Mouse (Mus musculus) left cerebral cortex, adult 9 months (tissue): ENCODE data around the gene Rgs3.

Experiments
- DNase-seq, 2 experiments: peaks; one replicate each; pipeline ENCODE4 v3.0.0; 2022; ENCODE audit warnings: low spot score in 2 of 2

Rgs3 gene

DNA sequence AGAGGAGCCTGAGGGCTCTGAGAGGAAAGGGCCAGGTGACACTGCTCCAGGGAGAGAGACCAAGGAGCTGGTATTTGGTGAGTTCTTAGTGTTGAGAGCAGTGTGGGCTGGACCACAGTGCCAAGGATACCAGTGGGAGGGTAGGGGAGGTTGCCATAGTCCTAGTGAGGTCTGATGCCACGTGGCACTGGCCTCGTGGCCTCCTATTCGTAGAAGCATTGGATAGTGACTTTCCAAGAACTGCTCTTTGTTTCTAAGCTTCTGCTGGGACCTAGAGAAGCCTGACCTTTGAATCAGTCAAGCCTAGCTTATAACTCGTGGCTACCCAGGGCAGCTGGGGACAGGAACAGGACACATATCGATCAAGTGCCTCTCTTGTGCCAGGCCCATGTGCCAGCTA, 164.1 kb downstream of the Rgs3 start:
- DNase-seq: no peak

DNA sequence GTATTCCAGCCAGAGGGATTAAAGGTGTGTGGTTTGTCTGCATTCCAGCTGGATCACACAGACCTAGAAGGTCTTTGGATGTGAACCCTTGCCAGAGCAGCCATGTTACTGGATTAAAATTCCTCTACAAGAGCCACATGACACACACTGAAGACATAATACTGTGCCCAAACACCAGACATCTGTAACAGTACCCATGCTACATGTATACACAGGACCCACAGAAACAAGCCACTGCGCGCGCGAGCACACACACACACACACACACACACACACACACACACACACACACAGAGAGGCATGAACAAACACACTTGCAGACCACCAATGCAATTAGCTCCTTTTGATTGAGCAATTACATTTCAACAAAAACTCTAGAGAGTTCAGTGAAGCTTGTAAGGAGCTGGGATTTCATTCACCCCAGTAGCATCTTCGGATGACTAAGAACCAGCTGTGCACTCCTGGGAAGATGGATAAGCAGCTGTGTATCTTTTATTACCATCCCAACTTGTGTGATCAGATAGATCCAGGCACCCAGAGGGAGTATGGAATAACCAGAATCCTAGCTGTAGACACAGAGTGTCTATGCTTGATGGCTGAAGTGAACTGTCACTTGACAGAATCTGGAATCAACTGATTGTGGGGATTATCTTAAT, 166.8 kb downstream of the Rgs3 start:
- no peak for DNase-seq

DNA sequence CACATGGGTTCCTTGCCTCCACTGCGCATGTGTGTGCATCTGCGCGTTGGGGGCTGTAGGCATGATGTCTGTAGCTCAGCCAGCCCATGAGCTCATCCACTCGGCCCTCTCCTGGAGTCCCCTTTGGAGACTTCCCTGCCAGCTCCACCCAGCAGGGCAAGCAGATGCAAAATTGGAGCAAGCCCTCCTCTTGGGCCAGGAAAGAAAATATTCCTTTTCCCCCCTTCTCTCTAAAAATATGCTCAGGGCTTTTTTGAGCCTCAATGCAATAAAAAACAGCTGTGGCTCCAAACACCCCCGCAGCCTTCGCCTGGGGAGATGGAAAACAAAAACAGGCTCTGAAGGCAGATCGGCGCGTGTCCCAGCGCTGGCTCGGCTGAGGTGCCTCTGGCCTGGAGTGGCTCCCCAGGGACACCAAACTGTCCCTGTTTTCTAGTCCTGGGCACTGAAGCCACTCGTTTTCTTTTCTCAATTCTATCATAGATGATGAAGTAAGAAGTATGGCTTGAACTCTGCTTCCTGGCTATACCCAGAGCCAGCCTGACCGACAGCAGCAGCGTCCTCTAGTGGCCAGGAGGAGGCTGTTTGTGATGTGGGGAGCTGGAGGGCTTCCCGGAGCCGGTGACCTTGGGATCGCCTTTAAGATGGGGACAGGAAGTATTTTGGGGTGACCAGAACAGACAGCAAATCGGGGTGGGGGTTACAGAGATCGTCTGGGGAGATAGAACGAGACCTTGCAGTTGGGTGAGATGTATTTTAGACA, 168.1 kb downstream of the Rgs3 start:
- DNase-seq: peak in 1 of 2 experiments; percentile 57

DNA sequence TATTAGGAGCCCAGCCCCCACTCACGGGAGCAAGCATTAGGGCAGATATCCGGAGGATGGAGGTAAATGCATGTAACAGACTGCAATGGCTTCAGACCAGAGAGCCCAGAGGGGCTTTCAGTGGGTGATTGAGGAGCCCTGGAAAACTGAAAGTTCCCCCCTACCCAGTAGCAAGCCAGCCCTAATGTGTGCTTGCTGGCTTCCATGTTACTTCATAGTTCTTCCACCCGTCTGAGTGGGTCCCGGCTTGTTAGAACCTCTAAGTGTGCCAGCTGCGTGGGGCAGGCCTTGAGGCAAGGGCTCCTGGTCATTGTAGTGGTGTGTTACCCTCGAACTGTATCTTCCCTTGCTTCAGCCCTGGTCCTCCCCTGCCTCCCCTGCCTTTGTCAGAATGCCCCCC, 168.8 kb downstream of the Rgs3 start:
- DNase-seq: no peak

DNA sequence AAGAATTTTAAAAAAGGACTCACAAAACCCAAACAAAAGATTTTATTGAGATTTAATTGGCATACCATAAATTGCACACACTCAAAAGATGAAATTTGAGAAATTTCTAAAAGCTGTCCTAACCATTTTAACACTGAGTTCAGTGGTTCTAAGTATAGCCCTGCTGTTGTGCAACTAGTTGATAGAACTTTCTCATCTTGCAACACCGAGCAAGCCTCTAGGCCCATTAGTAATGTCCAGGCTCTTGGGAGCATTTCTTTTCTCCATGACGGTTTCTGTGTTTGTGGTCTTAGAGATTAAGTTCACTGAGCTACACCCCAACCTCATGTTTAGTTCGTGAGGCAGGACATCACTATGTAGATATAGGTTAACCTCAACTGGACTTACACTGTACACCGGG, 169.5 kb downstream of the Rgs3 start:
- DNase-seq: no peak

DNA sequence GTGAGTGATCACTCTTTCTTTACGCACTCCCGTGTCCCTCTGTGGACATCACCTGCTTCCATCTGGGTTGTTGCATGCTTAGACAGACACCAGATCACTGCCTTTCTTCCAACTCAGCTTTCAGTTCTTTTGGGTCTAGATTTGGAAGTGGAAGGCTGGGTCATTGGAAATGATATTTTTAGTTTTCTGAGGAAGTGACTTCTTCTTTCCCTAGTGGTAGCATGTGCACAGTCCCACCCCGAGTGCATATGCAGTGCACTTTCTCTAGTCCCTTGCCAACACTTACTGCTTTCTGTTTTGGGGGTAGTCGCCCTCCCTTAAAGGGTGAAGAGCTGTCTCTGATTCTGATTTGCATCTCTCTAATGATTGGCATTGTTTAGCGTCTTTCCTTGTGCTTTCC, 170.3 kb downstream of the Rgs3 start:
- no peak for DNase-seq

DNA sequence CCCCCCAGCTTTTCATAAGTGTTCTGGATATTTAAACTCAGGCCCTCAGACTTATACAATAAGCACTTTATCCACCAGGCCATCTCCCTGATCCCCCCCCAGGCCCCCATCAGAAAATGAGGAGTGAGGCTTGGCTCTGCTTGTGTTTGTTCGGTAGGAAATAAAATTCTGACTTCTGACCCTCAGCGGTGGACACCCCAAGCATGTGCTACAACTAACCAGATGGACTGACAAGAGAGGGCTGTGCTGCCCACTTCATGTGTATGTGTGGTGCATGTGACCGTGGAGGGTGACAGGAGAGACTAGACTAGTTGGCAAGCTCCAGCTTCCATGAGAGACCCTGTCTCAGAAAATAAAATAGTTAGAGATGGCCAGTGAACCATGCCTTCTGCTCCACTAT, 171.2 kb downstream of the Rgs3 start:
- no peak for DNase-seq

DNA sequence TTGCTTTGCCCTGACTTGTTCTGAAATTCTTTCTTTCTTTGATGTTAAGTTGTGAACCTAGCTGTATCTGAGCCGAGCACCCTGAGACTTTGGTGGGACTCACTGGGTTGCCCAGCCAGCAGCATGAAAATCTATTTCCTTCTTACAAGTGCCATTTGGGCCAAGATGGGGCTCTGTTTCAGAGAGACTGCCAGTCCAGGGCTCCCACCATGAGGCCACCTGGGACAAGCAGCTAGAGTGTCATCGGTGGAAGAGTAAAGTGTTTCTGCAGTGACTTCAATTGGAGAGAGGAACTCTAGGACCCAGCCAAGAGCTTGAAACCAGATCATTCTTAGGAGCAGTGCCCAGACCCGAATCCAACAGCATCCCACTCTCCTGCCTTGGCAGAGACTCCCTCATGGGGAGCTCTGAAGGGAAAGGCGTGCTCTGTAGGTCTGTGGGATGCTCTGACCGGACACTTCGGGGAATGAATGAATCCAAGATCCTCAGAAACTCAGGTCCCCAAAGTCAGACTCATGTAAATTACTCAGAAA, 171.9 kb downstream of the Rgs3 start:
- no peak for DNase-seq

DNA sequence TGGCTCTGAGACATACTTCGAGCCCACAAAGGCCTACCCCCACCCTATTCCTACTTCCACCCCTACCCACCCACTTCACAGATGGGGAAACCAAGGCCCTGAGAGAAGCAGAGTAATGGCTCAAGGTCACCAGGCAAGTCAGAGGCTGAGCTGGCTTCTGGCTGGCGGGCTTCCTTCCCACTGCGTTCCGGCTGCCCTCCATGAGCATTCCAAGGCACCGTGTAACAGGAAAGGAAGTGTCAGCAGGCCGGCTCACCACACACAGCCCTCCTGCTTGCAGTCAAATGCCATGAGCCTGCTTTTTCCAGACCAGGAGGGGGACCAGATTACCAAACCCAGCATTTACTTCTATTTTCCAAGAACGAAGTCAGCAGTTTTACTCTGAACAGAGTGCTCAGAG, 172.4 kb downstream of the Rgs3 start:
- no peak for DNase-seq

DNA sequence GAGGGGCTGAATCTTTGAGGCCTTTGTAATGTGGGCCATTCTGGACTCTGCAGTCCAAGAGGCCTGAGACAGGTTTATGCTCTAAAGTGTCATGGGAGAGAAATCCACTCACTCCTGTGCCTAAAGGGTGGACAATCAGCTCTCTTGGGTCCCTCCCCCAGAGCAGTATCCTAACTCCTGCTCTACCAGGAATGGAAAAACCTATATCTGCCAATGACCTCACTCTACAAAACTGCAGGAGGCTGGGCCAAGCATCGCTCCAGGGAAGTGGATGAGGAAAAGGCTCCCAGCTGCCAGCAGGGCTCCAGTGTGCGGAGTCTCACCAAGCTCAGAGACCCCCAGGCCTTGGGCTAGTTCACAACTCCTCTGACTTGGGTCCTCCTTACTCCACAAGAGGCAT, 173.2 kb downstream of the Rgs3 start:
- DNase-seq: no peak

DNA sequence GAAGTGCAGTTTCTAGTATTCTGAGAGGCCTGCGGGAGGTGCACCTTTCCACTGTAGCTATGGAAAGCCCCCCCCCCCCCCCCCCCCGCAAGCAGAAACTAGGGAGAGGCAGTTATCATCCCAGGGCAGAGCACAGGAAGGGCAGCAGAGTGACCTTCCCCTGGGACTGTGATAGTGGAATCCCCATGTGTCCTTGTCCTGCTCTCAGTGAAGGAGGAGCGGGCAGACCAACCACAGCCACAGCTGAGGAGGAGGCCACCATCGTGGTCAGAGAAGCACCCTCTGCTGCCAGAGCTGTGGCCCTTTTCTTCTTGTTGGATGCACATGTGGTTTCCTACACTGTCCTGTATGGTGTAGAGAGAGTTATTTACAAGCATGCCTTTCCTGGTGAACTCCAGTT, 174.3 kb downstream of the Rgs3 start:
- no peak for DNase-seq

DNA sequence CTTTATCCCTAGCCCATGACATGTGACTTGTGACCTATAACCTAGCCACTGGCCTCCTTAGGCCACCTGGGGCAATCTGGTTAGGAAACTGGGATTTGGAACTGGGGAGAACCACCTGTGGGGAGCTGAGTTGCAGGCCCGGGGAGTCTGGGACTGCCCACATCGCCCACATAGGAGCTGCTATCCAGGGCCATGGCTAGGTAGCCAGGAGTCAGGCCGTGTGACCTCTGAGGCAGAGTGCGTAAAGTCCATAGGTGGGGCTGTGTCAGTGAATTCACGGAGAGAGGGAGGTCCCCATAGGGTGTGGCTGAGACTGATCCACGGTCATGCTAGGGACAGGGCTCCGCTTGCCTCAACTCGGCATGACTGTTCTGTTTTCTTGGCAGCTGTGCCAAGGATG, 175.6 kb downstream of the Rgs3 start:
- DNase-seq: no peak

DNA sequence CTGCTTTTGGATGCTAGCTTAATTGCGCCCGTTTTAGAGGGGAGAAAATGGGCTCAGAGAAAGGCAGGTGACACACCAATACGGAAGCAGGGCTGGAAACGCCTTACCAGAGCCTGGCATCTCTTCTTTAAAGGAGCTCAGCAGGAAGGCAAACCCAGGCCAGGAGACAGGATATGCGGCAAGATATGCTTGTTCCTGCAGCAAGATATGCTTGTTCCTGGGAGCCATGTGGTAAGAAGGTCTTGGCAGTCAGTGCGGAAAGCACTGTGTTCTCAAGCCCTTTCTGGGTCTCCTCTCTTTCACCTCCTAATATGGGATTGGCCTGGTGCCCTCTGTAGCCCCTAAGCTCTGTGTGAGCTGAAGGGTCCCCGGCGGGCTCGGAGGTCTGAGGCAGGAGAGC, 176.2 kb downstream of the Rgs3 start:
- DNase-seq: no peak

DNA sequence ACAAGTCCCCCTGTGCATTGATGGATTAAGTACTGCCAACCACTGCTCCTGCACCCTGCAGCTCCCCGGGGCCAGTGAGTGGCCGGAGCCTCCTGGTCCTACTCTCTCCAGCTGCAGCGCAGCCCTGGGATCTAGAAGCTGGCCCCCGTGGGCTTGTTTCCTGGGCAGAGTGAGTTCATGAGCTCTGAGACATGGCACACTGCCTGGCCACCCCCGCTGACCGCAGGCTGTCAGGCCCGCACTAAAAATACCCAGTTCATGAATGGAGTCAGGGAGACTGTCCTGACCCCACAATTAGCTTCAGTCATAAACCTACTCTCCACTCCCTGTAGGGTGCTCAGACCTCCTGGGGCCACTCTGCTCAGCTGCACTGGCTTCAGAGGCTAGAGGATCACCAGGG, 176.8 kb downstream of the Rgs3 start:
- DNase-seq: peak in 1 of 2 experiments; percentile 24

DNA sequence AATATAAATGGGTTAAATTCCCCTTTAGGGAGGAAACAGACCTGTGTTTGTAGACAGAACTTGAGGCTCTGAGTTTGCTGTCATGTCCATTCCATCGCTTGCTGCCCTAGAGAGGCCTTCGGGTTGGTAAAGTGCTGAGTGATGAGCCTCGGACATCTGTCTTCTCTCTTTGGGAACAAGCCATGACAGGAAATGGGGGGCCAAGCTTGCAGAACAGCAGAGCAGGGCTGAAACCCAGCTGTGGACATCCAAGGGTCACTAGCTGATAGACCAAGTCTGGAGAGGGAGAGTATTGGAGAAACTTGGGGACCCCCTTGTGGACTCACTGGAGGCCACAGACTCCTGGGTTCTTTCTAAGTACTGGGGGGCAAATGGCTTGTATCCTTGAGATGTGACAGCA, 177.3 kb downstream of the Rgs3 start:
- no peak for DNase-seq

DNA sequence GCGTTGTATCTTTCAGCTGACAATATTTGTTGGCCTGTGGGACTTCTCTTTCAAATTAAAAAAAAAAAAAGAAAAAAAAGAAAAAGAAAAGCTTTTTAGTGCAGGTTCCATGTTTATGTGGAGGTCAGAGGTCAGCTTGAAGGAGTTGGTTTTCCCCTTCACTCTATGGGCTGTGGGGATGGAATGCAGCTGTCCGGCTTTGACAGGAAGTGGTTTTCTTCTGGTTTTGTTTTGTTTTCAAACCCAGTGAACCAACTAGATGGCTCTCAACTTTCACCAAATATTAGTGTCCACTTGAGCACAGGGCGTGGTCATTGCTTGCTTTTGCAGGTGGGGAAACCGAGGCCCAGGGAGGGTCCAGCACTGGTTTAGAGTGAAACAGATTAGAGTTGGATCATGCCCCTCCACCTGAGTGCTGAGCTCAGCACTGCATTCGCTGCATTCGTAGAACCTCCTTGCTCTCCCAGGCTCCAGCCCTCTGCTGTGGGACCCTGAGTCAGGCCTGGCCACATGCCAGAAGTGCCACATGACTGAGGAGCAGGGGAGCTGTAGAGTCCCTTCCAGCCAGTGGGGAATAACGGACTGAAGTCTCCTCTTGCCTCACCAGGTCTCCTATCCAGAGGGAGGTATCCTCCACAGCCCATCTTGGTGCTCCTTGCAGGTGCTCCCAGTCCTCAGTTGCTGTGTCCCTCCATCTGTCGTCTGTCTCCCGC, 178.5 kb downstream of the Rgs3 start:
- DNase-seq: no peak

DNA sequence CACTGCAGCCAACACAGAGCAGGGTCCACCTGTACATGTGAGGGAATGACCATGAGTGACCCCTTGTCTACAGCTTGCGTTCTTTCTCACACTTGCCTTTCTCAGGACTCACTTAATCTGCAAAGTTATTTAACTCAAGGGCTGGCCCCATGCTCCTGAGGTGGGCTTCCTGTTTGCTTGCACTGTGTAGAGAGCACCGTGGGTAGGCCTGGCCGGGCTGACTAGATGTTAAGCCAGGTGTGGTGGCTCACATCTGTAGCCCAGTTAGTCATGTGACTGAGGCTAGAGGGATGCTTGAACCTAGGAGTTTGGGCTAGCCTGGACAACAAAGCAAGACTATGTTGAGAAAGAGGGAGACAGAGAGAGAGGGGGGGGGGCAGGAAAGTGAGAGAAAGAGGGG, 179.3 kb downstream of the Rgs3 start:
- DNase-seq: no peak

DNA sequence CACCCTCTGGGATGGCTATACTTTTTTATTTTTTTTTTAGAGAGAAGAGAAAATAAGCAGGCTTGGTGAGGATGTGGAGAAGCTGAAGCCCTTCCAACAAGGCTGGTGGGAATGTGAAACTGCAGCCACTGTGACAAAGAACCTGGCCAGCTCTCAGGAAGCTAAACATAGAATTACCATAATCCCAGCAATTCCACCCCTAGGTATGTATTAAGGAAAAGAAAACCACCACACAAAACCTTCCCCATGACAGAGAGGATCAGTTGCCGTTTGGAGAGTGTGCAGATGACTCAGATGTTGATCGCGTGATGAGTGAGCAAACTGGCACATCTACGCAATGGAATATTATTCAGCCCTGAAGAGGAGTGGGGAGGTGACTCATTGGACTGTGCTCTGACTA, 179.9 kb downstream of the Rgs3 start:
- no peak for DNase-seq

DNA sequence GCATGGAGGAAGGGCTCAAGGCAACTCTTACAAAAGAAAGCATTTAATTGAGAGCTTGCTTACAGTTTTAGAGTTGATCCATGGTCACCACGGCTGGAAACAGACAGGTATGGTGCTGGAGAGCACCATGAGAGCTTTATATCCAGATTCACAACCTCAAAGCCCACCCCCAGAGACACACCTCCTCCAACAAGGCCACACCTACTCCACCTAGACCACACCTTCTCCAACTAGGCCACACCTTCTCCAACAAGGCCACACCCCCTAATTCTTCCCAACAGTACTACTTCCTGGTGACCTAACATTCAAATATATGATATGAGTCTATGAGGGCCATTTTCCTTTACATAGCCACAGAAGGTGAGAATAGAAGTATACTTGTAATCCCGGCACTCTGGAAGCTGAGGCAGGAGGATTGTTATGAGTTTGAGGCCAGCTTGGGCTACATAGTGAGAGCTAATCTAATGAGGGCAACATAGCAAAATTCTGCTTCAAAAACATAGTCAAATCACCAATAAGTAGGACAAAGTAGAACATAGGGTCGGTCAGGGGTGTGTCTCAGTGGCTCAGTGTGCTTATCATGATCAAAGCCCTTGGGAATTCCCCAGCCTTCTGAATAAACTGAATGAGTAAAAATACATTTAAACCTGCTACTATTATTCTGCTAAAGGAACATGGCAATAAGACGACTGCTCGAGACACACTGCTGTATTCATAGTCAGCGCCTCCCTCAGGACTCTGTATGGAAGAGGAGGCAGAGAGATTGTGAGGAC, 180.8 kb downstream of the Rgs3 start:
- DNase-seq: no peak

DNA sequence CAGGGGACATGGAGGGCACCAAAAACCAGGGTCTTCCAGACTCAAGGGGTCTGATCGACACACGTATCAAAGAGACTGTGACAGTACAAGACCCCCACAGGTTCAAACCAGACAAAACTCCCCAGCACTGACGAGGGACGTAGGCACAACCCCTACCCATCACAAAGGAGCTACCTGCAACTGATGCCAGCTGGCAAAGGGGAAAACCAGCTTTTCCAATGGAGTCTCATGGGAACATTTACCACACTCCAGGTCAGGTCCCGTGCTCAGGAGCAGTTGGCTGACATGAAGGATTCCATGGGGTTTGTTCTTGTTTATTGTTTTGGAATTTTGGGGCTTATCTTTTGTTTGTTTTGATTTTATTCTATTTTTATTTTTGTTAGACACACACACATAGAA, 181.4 kb downstream of the Rgs3 start:
- DNase-seq: no peak

DNA sequence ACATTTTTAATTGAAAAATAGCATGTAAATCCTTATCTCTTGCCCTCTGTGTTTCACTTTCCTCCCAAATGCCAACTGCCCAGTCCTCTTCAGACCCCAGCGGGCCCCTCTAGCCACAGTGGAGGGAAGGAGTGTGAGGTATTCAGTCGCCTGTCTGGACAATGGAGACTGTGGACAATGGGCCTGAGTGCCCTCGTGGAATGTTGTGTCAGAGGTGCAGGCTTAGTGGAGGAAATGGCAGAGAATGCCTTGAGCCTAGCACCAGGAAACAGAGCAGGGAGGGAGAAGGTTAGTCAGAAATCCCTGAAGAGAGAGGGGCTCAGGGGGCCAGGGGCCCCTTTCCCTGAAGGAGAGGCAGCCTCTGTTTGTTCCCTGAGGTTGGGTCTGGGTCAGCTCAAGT, 182.0 kb downstream of the Rgs3 start:
- DNase-seq: no peak
